Mouse (Mus musculus) lung, embryonic 15.5 days (tissue): ENCODE measurements at regions not wholly inside any gene's neighbourhood (a gene's known extent, or its start where the extent isn't known, plus 50 kb on each side); places are given as distances from the start of the nearest gene placed in this dataset.

ENCODE experiments used
- ATAC-seq: fragments of 200-750 bp; cut with Nextera tagmentation; 2 replicates; pipeline ENCODE4 v1.8.0; 2017; ENCODE audit warnings: moderate number of reproducible peaks, borderline replicate concordance; ENCODE audit not compliant: low FRiP score, low TSS enrichment; ENCODE audit errors: extremely low read depth
- H3K27ac ChIP-seq: fragments of 300-500 bp; sonication (generic); 2 replicates; pipeline ENCODE4 v1.5.1; 2015; ENCODE audit warnings: moderate library complexity, mild to moderate bottlenecking, inconsistent platforms
- H3K27me3 ChIP-seq: fragments of 300-500 bp; sonication (generic); 2 replicates; pipeline ENCODE4 v1.6.1; 2015; ENCODE audit warnings: inconsistent platforms
- H3K36me3 ChIP-seq: fragments of 300-500 bp; sonication (generic); 2 replicates; pipeline ENCODE4 v1.6.1; 2015; ENCODE audit warnings: inconsistent platforms
- H3K4me1 ChIP-seq: fragments of 300-500 bp; sonication (generic); 2 replicates; pipeline ENCODE4 v1.6.1; 2015; ENCODE audit warnings: inconsistent platforms
- H3K4me2 ChIP-seq: fragments of 300-500 bp; sonication (generic); 2 replicates; pipeline ENCODE4 v1.6.1; 2015; ENCODE audit warnings: inconsistent platforms, mild to moderate bottlenecking, moderate library complexity
- H3K4me3 ChIP-seq: fragments of 300-500 bp; sonication (generic); 2 replicates; pipeline ENCODE4 v1.5.1; 2015; ENCODE audit warnings: mild to moderate bottlenecking, inconsistent platforms
- H3K9ac ChIP-seq: fragments of 300-500 bp; sonication (generic); 2 replicates; pipeline ENCODE4 v1.6.1; 2015; ENCODE audit warnings: inconsistent platforms
- H3K9me3 ChIP-seq: fragments of 300-500 bp; sonication (generic); 2 replicates; pipeline ENCODE4 v1.6.1; 2016; ENCODE audit warnings: inconsistent platforms
- WGBS: fragments of 180-500 bp; shearing (Covaris S2); methylation state at CpG from one replicate; pipeline ENCODE4 v1.1.7; 2015; 5-methylcytosine and 5-hydroxymethylcytosine counted together

- Histone ChIP-seq H3K9ac (no peak overlapping the region), H3K4me1 (no peaks in the 10 kb centered on the region), H3K27ac (no peak overlapping the region), H3K36me3 (no peaks in the 10 kb centered on the region), H3K27me3 (no peaks in the 10 kb centered on the region), H3K4me3 (no peak overlapping the region), H3K9me3 (no peaks in the 10 kb centered on the region), H3K4me2 (no peak overlapping the region)
- 28% methylated on average over 1 of the region's 1 CpGs for WGBS
- ATAC-seq = peak; percentile 86; the same call in 1 of the 2 replicates
Measured at GRCm38 (mm10) chr3:5685978-5686377, 64.6 kb upstream of the Gm8797 start.

DNA sequence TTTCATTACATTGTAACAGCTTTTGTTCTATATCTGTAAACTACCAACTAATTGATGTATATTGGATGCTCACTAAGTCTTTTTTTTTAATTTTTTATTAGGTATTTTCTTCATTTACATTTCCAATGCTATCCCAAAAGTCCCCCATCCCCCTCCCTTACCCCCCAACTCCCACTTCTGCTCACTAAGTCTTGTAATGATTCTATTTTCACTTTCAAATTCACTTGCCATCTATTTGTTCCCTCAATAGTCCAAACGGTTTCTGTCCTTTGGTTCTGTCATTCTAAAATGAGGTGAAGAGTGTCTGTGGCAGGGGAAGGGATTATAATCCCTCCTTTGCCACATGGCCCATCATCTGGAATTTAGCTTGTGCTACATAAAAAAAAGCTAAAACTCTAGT, 51.1 kb upstream of the Gm8797 start:
- H3K4me2 ChIP-seq = no peak overlapping the region
- no peaks in the 10 kb centered on the region for H3K4me1 ChIP-seq
- no peaks in the 10 kb centered on the region for H3K9me3 ChIP-seq
- no peak overlapping the region for H3K4me3 ChIP-seq
- H3K27me3 ChIP-seq = no peaks in the 10 kb centered on the region
- no peak overlapping the region for H3K9ac ChIP-seq
- no peak overlapping the region for H3K27ac ChIP-seq
- ATAC-seq = no peak
- no peaks in the 10 kb centered on the region for H3K36me3 ChIP-seq
- WGBS = 58% methylated on average over 1 of the region's 1 CpGs
